Mouse (Mus musculus) kidney, adult 18-20 months (tissue): Measurements from ENCODE around the gene Ssr3.
"Not testable (repeated sequence)": the region's sequence is repeated elsewhere in the genome, so short reads cannot be mapped to it uniquely, and the experiment has no call there.

Source experiments
- DNase-seq: peaks from one replicate; pipeline ENCODE4 v3.0.0; 2021

Ssr3 gene

DNA sequence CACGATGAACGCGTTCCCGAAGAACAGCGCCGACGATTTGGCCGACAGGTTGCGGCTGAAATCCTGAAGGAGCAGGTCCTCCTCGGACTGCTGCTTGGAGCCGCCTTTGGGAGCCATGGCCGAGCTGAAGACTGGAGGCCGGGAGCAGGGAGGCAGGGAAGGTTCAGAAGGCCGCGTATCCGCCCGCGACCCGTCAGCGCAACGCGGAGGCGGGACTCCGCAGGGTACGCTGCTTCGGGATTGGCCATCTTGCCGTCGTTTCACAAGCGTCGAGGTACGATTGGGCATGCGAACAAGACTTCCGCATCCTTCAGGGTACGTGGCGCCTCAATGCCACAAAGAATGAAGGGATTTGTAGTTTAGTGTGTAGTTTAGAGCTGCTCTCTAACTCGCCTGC, at the start of gene Ssr3:
Gene Ssr3 (minus strand): TSS at position 203 of the 397 bp plus-strand sequence.
- peak; percentile 96 for DNase-seq

DNA sequence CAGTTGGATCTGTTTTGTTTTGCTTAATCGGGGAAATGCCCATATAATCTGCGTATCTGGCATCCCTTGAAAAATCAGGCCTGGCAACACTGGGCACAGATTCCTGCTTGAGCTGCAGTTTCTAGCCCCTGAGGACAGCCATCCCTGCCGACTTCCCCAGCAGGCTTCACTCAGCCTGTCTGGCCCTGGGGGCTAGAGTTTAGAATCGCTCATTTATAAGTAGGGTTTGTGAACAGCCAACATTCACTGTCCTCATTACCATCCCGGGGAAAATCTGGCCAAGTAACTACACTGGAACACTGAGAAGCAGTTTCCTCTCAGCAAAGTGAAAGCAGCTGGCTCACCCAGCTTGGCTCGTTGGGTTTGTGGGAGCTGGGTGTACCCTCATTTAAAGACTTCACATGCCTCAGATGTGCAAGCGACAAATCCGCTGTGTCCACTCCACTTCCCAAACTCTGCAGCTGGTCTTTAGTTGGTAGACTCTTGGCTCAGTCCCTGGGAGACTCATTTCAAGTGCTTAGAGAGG, 49.2 kb upstream of the Ssr3 start:
- DNase-seq: peak; percentile 40

DNA sequence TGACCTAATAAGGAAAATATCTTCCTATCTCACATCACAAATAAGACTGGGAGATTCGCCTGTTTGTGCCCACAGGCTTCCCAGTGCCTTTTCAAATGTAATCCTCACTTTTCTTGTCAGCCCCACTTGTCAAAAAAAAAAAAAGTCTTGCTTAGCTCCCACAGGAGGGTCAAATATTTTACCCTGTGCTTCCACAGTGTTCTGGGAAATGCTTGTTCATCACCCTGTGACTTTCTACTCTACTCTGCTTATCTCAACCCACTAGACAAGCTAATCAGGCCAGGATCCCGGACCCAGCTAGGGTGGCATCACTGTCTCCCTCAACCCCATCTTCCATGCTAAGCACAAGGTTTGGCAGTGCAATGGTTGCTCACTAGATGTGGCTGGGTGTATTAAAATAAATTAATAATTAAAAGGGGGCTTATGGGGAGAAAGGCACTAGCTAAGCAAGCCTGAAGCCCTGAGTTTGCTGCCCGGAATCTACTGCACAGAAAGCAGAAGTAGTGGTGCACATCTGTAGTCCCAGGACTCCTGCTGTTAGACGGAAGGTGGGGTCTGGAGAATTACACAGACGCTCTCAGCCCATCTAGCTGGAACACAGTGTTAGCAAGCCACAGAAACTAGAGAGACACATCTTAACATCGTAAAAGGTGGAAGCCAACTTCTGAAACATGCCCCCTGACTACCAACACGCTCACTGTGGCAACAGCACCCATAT, 46.2 kb upstream of the Ssr3 start:
- no peak for DNase-seq

DNA sequence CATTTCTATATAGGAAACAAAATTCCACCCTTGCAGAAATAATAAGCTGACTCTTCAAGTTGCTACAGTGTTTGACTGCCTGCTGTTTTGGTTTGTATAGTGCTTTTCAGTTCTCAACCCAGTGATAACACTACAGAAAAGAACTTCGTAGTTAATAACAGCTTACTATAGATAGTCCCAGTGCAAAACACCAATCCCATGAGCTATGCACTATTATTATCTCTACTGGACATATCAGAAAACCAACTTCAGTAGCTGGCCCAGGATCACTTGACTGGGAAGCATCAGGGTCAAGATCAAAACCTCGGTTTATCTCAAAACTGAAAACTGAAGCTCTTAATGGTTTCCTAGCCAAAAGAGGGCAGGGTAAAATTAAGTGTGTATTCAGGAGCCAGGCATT, 43.4 kb upstream of the Ssr3 start:
- no peak for DNase-seq

DNA sequence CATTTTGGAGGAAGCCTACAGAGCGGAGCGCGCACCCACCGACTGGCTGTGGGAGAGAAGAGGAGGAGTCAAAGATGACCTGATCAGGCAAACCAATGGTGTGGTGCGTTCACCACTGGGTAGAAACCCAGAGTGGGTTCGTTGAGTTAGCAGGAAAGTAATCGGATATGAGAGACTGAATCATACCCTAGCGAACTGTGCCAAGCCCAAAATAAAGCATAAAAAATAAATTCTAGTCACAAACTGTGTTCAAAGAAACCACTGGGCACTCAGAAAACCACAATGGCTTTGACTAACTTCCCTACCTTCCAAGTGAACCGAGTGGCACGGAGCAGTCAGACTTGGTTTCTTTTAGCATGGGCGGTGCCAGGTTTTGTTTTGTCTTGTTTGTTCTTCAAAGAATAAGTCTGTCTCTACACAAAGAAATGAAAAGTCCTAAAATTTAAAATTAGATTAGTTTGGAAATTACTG, 42.7 kb upstream of the Ssr3 start:
- no peak for DNase-seq

DNA sequence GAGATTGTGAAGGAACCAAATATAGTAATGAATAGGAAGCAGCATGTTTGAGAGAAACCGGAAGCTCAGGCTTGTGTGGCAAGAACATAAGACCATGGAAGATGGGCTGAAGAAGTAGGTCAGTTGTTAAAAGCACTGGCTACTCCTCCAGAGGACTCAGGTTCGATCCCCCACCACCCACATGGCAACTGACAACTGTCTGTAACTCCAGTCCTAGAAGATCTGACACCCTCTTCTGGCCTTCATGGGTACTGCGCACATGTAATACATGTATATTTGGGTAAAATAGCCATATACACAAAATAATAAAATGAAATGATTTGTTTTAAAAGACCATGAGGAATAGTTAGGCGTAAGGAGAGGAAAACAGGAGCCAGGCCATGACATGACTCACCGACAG, 39.8 kb upstream of the Ssr3 start:
- no peak for DNase-seq

DNA sequence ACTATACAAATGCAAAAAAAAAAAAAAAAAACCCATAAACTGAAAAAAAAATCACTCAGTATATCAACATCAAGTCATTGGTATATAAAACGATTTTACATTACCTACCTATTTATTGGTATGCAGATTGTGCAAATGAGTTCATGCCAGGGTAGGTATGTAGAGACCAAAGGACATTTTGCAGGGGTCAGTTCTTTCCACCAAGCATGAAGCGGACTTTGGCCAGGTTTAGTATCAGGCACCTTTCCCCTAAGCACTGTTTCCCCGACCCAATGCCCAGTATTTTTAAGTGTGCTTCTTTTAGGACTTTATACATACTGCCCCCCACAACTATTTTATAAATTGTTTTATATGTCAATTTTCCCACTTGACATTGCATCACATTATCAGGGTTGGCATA, 27.3 kb upstream of the Ssr3 start:
- DNase-seq: peak; percentile 9

DNA sequence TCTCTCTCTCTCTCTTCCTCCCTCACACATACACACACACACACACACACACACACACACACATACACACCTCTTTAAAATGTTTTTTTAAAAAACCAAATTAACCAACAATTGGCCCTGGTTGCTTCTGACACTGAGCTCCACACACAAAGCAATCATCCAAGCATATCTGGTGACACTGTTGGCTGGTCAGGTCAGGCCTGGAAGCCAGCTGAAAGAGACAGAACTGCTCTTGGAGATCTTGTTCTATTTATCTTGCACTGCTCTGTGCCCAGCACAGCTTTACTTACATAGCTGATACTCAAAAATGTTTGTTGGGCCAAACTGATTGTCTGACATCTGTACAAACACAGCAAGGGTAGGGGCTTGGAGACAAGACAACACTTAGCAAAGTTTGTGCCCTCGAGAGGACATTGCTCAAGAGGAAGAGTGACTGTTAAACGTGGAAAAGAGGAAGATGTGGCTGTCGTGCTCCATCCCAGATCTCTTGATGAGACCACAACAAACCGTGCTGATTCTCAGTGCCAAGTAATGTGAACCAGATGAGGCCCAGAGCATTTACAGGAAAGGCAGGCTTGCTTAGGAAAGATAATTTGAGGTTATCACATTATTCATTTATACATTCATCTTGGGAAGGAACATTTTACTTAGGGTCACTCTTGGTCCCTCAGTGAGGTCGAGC, 25.6 kb upstream of the Ssr3 start:
- no peak for DNase-seq

DNA sequence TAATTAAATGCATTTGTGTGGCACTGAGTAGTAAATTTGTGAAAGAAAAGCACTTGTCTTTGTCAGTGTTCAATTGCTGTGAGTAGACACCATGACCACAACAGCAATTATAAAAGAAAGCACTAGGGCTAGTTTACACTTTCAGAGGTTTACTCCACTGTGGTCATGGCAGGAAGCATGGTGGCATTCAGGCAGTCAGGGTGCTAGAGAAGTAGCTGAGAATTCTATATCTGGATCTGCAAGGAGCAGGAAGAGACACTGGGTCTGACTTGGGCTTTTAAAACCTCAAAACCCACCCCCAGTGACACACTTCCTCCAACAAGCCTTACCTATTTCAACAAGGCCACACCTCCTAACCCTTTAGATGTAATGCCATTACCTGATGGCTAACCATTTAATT, 24.1 kb upstream of the Ssr3 start:
- DNase-seq: no peak

DNA sequence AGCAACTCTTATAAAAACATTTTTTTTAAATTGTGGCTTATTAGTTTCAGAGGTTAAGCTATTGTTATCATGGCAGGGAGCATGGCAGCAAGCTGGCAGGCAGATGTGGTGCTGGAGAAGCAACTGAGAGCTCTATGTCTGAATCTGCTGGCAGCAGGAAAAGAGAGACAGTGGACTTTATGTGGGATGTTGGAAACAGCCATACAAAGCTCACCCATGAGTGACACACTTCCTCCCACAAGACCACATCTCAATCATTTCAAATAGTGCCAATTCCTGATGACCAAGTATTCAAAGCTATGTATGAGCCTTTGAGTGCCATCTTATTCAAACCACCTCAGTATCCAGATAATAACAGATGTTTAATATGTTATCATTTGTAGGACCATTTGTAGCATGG, 15.5 kb upstream of the Ssr3 start:
- DNase-seq: no peak

DNA sequence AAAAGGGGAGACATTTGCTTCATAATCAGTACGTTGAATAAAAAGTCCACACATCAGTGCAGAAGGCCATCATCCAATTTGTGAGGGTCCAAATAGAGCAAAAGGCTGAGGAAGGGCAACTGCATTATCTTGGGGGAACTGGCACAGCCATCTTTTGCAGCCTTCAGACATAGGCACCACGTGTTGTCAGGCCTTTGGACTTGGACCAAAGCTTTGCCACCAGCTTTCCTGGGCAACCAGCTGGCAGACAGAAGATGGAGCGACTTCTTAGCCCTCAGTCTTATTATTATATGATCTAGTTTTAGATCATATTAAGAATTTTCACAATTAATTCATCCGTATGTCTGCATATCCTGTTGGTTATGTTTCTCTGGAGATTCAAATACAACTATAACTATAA, 13.4 kb upstream of the Ssr3 start:
- DNase-seq: no peak

DNA sequence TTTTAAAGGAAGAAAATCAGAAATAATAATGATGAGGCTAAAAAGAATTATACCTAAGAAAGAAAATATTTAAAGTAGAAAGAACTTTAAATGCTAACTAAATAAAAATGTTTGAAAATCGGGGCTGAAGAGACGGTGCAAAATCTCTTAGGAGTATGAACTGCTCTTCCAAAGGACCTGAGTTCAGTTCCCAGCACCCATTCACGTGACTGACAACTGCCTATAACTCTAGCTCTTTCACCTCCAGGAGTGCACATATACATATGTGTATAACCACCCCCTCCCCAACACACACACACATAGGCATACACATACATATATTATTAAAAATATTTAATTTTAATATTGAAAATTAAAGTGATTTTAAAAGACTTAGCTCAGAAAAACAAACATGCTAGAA, 5.1 kb upstream of the Ssr3 start:
- DNase-seq: no peak

DNA sequence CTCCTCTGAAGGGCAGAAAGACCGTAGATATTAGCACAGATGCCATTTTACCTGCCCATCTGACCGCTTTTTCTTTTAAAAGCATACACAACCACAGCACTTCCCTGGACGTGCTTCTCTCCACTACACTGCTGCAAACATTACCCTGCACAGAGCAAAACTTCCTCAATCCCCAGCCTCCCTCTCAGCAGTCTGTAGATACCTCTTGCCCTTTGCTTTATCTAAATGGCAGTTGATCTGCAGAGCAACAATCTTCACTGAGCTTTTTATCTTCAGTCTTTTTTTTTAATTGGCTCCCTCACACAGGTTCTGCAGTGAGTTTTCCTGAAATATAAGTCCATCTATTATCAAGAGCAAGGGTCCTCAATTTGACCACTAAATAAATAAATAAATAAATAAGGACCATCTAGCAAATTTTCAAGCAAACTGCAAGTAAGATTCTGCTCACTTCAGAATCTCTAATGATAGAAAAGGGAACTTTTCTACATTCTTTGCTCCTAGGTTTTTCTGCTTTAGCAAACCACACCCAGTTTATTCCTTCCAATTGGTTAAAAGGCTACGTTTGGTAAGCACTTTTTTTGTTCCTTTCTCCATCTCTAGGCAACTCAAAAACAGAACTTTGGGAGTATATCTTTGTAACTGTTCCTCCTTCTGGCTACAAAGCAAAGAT, 4.5 kb upstream of the Ssr3 start:
- DNase-seq: no peak

DNA sequence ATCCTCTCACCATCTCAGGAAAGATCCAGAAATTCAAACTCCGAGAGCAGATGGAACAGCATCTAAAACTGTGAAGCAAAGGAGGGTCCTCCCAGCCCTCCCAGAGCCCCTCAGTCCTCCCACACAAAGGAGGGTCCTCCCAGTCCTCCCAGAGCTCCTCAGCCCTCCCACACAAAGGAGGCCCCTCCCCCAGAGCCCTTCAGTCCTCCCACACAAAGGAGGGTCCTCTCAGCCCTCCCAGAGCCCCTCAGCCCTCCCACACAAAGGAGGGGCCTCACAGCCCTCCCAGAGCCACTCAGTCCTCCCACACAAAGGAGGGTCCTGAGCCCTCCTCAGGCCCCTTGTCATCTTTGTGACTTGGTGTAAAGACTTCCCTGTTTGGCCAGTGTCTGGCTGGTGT, 2.7 kb upstream of the Ssr3 start:
- not testable (repeated sequence) for DNase-seq

DNA sequence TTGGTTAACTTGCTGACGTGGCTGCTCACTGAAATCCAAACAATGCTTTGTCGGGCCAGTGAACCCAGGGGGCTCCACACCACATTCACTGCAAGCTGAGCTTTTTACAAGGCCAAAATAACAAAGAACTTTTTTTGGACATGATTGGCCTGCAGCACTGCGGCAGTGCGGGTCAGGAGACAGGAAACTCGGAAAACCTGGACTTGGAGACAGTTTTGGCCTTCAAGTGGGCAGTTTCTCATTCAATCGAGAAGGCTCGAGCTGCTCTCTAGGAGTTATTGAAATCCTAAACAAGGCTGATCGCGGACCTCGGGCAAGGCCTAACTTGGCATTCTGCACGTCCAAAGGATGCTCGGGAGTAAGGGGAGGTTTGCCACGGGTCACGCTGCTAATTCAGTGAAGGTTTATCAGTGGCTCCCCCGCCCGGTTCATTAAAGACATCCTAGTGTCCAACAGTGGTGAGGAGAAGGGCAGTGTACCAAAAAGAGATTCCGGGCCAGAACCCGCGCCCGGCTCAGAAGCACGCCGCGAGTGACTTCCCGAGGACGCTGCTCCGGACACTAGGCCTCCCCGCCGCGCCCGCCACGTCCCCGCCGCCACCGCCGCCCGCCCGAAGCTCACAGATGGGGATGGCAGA, 521 bp downstream of the Ssr3 start:
- DNase-seq: no peak

DNA sequence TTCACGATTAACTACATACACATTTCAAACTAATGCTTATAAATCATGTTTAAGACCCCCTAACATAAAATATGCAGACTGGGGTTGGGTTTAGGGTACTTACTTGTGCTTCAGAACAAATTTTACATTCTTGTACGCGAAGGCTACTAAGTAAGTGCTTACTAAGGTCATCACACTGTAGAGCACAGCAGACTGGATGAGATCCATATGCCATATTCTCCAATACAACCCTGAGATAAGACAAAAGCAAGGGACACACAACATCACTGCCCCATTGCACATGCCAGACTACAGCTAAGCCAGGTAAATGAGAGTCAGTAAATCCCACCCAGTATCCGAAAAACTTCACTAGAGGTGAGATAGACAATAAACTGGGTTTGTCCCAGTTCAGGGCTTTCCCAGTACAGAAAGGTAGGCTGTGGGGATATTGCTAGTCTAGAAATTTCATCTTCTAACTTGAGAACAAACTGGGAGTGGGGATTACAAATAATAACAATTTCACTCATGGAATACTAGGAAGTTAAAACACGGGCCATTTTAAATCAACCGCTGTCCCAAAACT, 1.1 kb downstream of the Ssr3 start:
- no peak for DNase-seq

DNA sequence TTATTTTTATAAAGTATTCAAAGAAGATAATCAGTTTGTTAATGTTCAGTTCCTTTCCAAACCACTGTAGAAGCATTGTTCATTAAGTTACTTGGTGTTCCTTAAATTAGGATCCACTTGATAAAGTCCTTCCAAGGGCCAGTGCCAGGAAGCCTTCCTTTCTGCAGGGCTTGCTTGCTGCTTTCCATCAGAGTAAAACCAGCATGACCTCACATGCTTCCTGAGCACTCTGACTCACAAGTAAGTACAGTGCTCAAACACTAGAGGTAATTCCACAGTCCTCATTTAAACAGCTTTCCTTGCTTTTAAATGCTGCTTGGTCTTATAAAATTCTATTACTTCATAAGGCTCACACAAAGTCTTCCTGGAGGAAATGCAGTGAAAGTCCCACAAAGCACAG, 6.7 kb downstream of the Ssr3 start:
- no peak for DNase-seq

DNA sequence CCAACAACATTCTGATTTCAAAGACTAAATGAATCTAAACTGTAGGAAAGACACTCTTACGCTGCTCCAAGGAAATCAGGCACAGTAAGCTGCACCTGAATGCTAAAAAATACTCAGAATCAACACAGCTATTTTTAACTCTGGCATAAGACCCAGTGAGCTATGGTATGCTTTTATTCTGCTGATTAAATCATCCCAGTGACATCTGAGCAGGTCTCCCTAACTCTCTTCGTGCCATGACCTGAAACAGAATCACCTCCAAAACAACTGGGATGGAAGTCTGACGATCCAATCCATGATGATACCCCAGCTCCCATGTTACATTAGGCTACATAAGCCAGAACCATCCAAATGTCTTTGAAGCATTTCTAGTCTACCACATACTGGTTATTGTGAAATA, 8.0 kb downstream of the Ssr3 start:
- DNase-seq: no peak

DNA sequence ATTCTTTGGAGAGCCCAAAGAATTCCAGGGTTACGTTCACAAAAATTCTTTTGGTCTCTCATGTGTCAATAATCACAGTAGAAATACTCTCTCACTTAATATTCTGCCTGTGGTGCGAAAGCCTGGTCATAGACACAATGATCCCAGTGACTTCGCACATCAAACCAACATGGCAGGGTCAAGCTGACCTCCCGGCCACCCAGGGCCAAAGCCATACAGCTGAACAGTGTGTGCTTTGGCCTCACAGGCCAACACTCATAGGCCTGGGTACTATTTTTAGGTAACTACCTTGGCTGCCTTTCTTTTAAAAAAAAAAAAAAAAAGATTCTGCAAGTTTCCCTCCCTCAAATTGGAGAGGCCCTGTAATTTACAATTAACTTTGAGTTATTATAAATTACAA, 11.3 kb downstream of the Ssr3 start:
- no peak for DNase-seq

DNA sequence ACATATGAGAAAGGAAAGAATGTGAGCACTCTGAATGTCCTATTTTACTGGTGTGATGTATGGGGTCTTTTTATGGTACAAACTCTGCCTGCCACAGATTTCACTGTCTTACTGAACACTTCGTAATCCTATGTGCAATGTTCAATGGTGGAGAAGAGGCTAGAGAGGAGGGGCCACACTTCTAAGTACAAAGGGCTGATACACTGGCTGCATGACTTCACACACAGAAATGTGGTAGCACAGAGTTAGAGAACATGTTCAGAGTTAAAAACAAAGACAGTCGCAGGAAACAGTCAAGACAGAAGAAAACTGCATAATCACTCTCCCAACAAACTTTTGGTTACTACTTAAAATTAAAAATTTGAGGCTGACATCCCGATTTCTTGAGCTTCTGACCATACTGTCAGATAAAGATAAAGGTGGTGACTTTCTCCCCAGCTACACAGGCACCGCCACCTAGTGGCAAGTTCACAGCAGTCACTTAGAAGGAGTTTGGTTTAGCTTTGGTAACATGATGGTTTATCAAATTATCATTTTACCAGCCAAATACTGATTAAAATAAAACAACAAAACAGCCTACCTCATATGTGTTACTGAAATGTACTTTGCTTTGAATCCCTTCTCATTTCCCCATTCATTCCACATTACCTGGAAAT, 12.4 kb downstream of the Ssr3 start:
- DNase-seq: peak; percentile 40

DNA sequence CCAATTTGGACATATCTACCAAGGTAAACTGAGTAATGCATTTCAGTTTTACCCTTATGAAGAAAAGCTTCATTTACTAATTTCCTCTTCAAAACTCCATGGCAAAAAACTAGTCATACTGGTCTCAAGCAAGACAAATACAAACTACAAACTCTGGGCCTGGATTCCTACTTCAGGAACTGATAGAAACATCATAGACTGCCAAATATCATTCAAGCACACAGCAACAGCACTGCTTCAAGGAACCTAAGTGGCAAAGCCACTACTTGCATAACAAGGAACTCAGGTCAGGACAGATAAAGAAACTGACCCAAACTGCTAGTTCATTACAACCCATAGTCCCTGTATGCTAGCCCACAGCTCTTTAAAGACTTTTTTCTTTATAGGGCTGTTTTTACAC, 13.7 kb downstream of the Ssr3 start:
- no peak for DNase-seq

DNA sequence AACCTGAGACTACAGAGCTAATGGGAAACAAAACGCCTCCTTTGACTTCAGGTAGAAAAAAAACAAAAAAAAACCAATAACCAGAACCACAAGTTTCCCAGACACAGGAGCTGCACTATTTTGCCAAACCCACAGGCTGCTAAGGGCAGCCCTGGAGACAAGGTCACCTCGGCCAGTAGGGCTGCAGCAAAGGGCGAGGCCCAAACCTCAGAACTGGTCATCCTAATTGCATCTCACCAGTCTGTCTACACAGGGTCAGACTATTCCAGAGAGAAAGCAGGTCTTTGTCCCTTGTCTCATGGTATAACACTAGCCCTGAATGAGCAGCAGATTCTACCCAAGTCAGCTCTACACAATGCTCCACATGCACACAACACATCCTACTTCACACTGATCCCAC, 17.7 kb downstream of the Ssr3 start:
- no peak for DNase-seq
